Mouse (Mus musculus) heart, embryonic 13.5 days (tissue): Measurements from ENCODE around the gene Pvr. TPM values are rescaled to one million over a fixed set of nuclear protein-coding genes. Genes with fewer than 3 reads are reported as not detected.
A peak's percentile ranks its signal among the peaks of the same experiment; 100 is the strongest.

Source experiments
- ATAC-seq: fragments of 200-750 bp; cut with Nextera tagmentation; 2 replicates; pipeline ENCODE4 v1.8.0; 2017; ENCODE audit warnings: moderate TSS enrichment; ENCODE audit not compliant: insufficient number of reproducible peaks, low FRiP score, low TSS enrichment; ENCODE audit errors: extremely low read depth
- H3K27ac ChIP-seq: fragments of 300-500 bp; sonication (generic); replicated peaks from 2 replicates; pipeline ENCODE4 v1.5.1; 2015; ENCODE audit warnings: moderate library complexity, mild to moderate bottlenecking, inconsistent platforms
- H3K27me3 ChIP-seq: fragments of 300-500 bp; sonication (generic); replicated peaks from 2 replicates; pipeline ENCODE4 v1.6.1; 2015; ENCODE audit warnings: mild to moderate bottlenecking, inconsistent platforms
- H3K36me3 ChIP-seq: fragments of 300-500 bp; sonication (generic); 2 replicates; pipeline ENCODE4 v1.6.1; 2015; ENCODE audit warnings: mild to moderate bottlenecking, inconsistent platforms
- H3K4me1 ChIP-seq: fragments of 300-500 bp; sonication (generic); 2 replicates; pipeline ENCODE4 v1.6.1; 2015; ENCODE audit warnings: inconsistent platforms
- H3K4me2 ChIP-seq: fragments of 300-500 bp; sonication (generic); 2 replicates; pipeline ENCODE4 v1.6.1; 2015; ENCODE audit warnings: inconsistent platforms, mild to moderate bottlenecking, moderate library complexity
- H3K4me3 ChIP-seq: fragments of 300-500 bp; sonication (generic); 2 replicates; pipeline ENCODE4 v1.5.1; 2015; ENCODE audit warnings: moderate library complexity, mild to moderate bottlenecking, inconsistent platforms
- H3K9ac ChIP-seq: fragments of 300-500 bp; sonication (generic); 2 replicates; pipeline ENCODE4 v1.6.1; 2015; ENCODE audit warnings: inconsistent platforms, mild to moderate bottlenecking, moderate library complexity
- H3K9me3 ChIP-seq: fragments of 300-500 bp; sonication (generic); 2 replicates; pipeline ENCODE4 v1.6.1; 2016; ENCODE audit warnings: inconsistent platforms
- WGBS: fragments of 180-500 bp; shearing (Covaris S2); methylation state at CpG from one replicate; pipeline ENCODE4 v1.1.7; 2015; ENCODE audit warnings: mixed read lengths; 5-methylcytosine and 5-hydroxymethylcytosine counted together
- polyA plus RNA-seq: library from polyadenylated mRNA; unstranded; fragments of >200 nt; fragmentation: Nextera tagmentation; extraction: Ambion mirVana; gene quantifications from 2 replicates; pipeline ENCODE4 v1.2.1, GENCODE M21; 2015

Gene Pvr
- polyA plus RNA-seq: 15.7 TPM in 2 replicates

- H3K4me3 ChIP-seq: peak within 1 kb of the TSS; percentile 70
- peaks cover 3% of the 10 kb centered on the region; the same call in 1 of the 2 replicates for H3K27me3 ChIP-seq
- peaks cover 31% of the 10 kb centered on the region for H3K36me3 ChIP-seq
- H3K27ac ChIP-seq: peak within 1 kb of the TSS; percentile 91
- H3K9me3 ChIP-seq: no peaks in the 10 kb centered on the region
- peak; percentile 75 for ATAC-seq
- H3K9ac ChIP-seq: peak within 1 kb of the TSS; percentile 88
- peaks cover 27% of the 10 kb centered on the region for H3K4me1 ChIP-seq
- H3K4me2 ChIP-seq: peak within 1 kb of the TSS; percentile 74
- under 1% methylated on average over 60 of the region's 60 CpGs for WGBS
Observed at GRCm38 (mm10) chr7:19920506-19921261, at the start of gene Pvr. Gene Pvr (minus strand): TSS chr7:19921160.

- WGBS: 85% methylated on average over 8 of the region's 8 CpGs
- no peak overlapping the region for H3K27ac ChIP-seq
- H3K9ac ChIP-seq: no peak overlapping the region
- no peaks in the 10 kb centered on the region for H3K4me1 ChIP-seq
- ATAC-seq: no peak
- no peaks in the 10 kb centered on the region for H3K27me3 ChIP-seq
- no peak overlapping the region for H3K4me2 ChIP-seq
- H3K9me3 ChIP-seq: peaks cover 18% of the 10 kb centered on the region; the same call in 1 of the 2 replicates
- no peak overlapping the region for H3K4me3 ChIP-seq
- no peaks in the 10 kb centered on the region for H3K36me3 ChIP-seq
Observed at GRCm38 (mm10) chr7:19970196-19970595, 49.2 kb upstream of the Pvr start.

GRCm38 (mm10) chr7:19969541-19970090 is 48.7 kb upstream of the Pvr start:
- Histone ChIP-seq H3K27ac (no peak overlapping the region), H3K27me3 (no peaks in the 10 kb centered on the region), H3K4me1 (no peaks in the 10 kb centered on the region), H3K36me3 (no peaks in the 10 kb centered on the region), H3K9ac (no peak overlapping the region), H3K4me3 (no peak overlapping the region), H3K9me3 (peaks cover 18% of the 10 kb centered on the region; the same call in 1 of the 2 replicates), H3K4me2 (no peak overlapping the region)
- no peak for ATAC-seq
- WGBS: 87% methylated on average over 4 of the region's 4 CpGs

GRCm38 (mm10) chr7:19969106-19969505 is 48.1 kb upstream of the Pvr start:
- Histone ChIP-seq H3K36me3 (no peaks in the 10 kb centered on the region), H3K9me3 (peaks cover 18% of the 10 kb centered on the region; the same call in 1 of the 2 replicates), H3K27me3 (no peaks in the 10 kb centered on the region), H3K27ac (no peak overlapping the region), H3K4me1 (no peaks in the 10 kb centered on the region), H3K4me2 (no peak overlapping the region), H3K9ac (no peak overlapping the region), H3K4me3 (no peak overlapping the region)
- no peak for ATAC-seq
- 66% methylated on average over 3 of the region's 3 CpGs for WGBS

GRCm38 (mm10) chr7:19964985-19965579 is 44.1 kb upstream of the Pvr start, which contains the start of gene Ceacam20:
Gene Ceacam20 (plus strand): TSS chr7:19965412.
- WGBS: 64% methylated on average over 7 of the region's 7 CpGs
- no peaks in the 10 kb centered on the region for H3K36me3 ChIP-seq
- ATAC-seq: no peak

GRCm38 (mm10) chr7:19962423-19962822 is 41.5 kb upstream of the Pvr start:
- H3K9me3 ChIP-seq: no peaks in the 10 kb centered on the region
- ATAC-seq: no peak
- H3K36me3 ChIP-seq: no peaks in the 10 kb centered on the region
- no peak overlapping the region for H3K4me2 ChIP-seq
- 57% methylated on average over 1 of the region's 1 CpGs for WGBS
- no peaks in the 10 kb centered on the region for H3K4me1 ChIP-seq
- no peaks in the 10 kb centered on the region for H3K27me3 ChIP-seq
- no peak overlapping the region for H3K4me3 ChIP-seq
- H3K27ac ChIP-seq: no peak overlapping the region
- no peak overlapping the region for H3K9ac ChIP-seq

More at GRCm38 (mm10) chr7:19964985-19965579, 44.1 kb upstream of the Pvr start, which contains the start of gene Ceacam20:
- Histone ChIP-seq H3K4me1 (no peaks in the 10 kb centered on the region), H3K27ac (no peak within 1 kb of the TSS), H3K9me3 (peaks cover 10% of the 10 kb centered on the region; the same call in 1 of the 2 replicates), H3K4me3 (no peak within 1 kb of the TSS), H3K4me2 (no peak within 1 kb of the TSS), H3K27me3 (no peaks in the 10 kb centered on the region), H3K9ac (no peak within 1 kb of the TSS)

- ATAC-seq: no peak
Observed at GRCm38 (mm10) chr7:19956341-19956781, 35.4 kb upstream of the Pvr start.

GRCm38 (mm10) chr7:19955861-19956260 is 34.9 kb upstream of the Pvr start:
- H3K4me2 ChIP-seq: no peak overlapping the region
- no peaks in the 10 kb centered on the region for H3K9me3 ChIP-seq
- 58% methylated on average over 4 of the region's 4 CpGs for WGBS
- no peaks in the 10 kb centered on the region for H3K36me3 ChIP-seq
- ATAC-seq: no peak
- H3K4me1 ChIP-seq: no peaks in the 10 kb centered on the region
- no peak overlapping the region for H3K9ac ChIP-seq
- no peak overlapping the region for H3K27ac ChIP-seq
- H3K27me3 ChIP-seq: no peaks in the 10 kb centered on the region
- H3K4me3 ChIP-seq: no peak overlapping the region

More at GRCm38 (mm10) chr7:19956341-19956781, 35.4 kb upstream of the Pvr start:
- 2% methylated on average over 7 of the region's 7 CpGs for WGBS
- no peak overlapping the region for H3K4me3 ChIP-seq
- no peaks in the 10 kb centered on the region for H3K27me3 ChIP-seq
- no peaks in the 10 kb centered on the region for H3K4me1 ChIP-seq
- H3K36me3 ChIP-seq: no peaks in the 10 kb centered on the region
- H3K9me3 ChIP-seq: no peaks in the 10 kb centered on the region
- peak overlapping the region; percentile 27; the same call in 1 of the 2 replicates for H3K4me2 ChIP-seq
- H3K9ac ChIP-seq: no peak overlapping the region
- H3K27ac ChIP-seq: no peak overlapping the region

GRCm38 (mm10) chr7:19953054-19953453 is 32.1 kb upstream of the Pvr start:
- no peaks in the 10 kb centered on the region for H3K36me3 ChIP-seq
- ATAC-seq: no peak
- 50% methylated on average over 9 of the region's 9 CpGs for whole genome bisulfite sequencing
- peaks cover 8% of the 10 kb centered on the region for H3K4me1 ChIP-seq
- H3K27ac ChIP-seq: no peak overlapping the region
- no peaks in the 10 kb centered on the region for H3K9me3 ChIP-seq
- no peak overlapping the region for H3K9ac ChIP-seq
- H3K4me2 ChIP-seq: no peak overlapping the region
- no peak overlapping the region for H3K4me3 ChIP-seq
- H3K27me3 ChIP-seq: peaks cover 4% of the 10 kb centered on the region; the same call in 1 of the 2 replicates

GRCm38 (mm10) chr7:19952320-19952986 is 31.5 kb upstream of the Pvr start:
- WGBS: 77% methylated on average over 10 of the region's 10 CpGs
- ATAC-seq: no peak

GRCm38 (mm10) chr7:19950589-19950988 is 29.6 kb upstream of the Pvr start, which contains the start of gene Igsf23:
Gene Igsf23 (minus strand): TSS chr7:19950756.
- Histone ChIP-seq H3K9ac (no peak within 1 kb of the TSS), H3K4me2 (peak within 1 kb of the TSS; percentile 31), H3K9me3 (no peaks in the 10 kb centered on the region), H3K27me3 (peaks cover 4% of the 10 kb centered on the region; the same call in 1 of the 2 replicates), H3K4me1 (peaks cover 8% of the 10 kb centered on the region), H3K27ac (no peak within 1 kb of the TSS), H3K4me3 (no peak within 1 kb of the TSS), H3K36me3 (no peaks in the 10 kb centered on the region)
- WGBS: 27% methylated on average over 9 of the region's 9 CpGs
- no peak for ATAC-seq

More at GRCm38 (mm10) chr7:19952320-19952986, 31.5 kb upstream of the Pvr start:
- no peak overlapping the region for H3K4me3 ChIP-seq
- H3K9ac ChIP-seq: no peak overlapping the region
- peaks cover 4% of the 10 kb centered on the region; the same call in 1 of the 2 replicates for H3K27me3 ChIP-seq
- H3K4me1 ChIP-seq: peaks cover 8% of the 10 kb centered on the region
- no peak overlapping the region for H3K4me2 ChIP-seq
- H3K27ac ChIP-seq: no peak overlapping the region
- no peaks in the 10 kb centered on the region for H3K36me3 ChIP-seq
- no peaks in the 10 kb centered on the region for H3K9me3 ChIP-seq
